Mouse (Mus musculus) fibroblast of lung, adult 2 months (primary cell): ENCODE data around the gene Exosc2.

ENCODE experiments used
- DNase-seq: peaks from one replicate; pipeline ENCODE4 v3.0.0-alpha.2; 2011; ENCODE audit warnings: low read depth

Exosc2 gene

GRCm38 (mm10) chr2:31670551-31671035 is at the start of gene Exosc2:
Exosc2 (plus strand) TSS chr2:31670715.
- peak; percentile 95 for DNase-seq

- no peak for DNase-seq
These were observed 37.0 kb upstream of the Exosc2 start for GRCm38 (mm10) chr2:31633531-31633930.

GRCm38 (mm10) chr2:31635281-31636137 is 35.0 kb upstream of the Exosc2 start:
- DNase-seq: no peak

- DNase-seq: no peak
These were observed 34.3 kb upstream of the Exosc2 start for GRCm38 (mm10) chr2:31636138-31636741.

GRCm38 (mm10) chr2:31636742-31637141 is 33.8 kb upstream of the Exosc2 start:
- DNase-seq: no peak

- DNase-seq: no peak
These were observed 33.2 kb upstream of the Exosc2 start for GRCm38 (mm10) chr2:31637311-31637710.

GRCm38 (mm10) chr2:31637807-31638206 is 32.7 kb upstream of the Exosc2 start:
- no peak for DNase-seq

GRCm38 (mm10) chr2:31638581-31639465 is 31.7 kb upstream of the Exosc2 start:
- DNase-seq: no peak

- no peak for DNase-seq
These were observed 31.1 kb upstream of the Exosc2 start for GRCm38 (mm10) chr2:31639466-31639760.

- DNase-seq: no peak
These were observed 30.5 kb upstream of the Exosc2 start, which contains the start of gene Prdm12 for GRCm38 (mm10) chr2:31639901-31640608. Prdm12 (plus strand) TSS chr2:31640037.

- no peak for DNase-seq
These were observed 29.7 kb upstream of the Exosc2 start for GRCm38 (mm10) chr2:31640609-31641507.

- no peak for DNase-seq
These were observed 29.0 kb upstream of the Exosc2 start for GRCm38 (mm10) chr2:31641508-31641830.

- DNase-seq: no peak
These were observed 28.6 kb upstream of the Exosc2 start for GRCm38 (mm10) chr2:31641929-31642328.

- no peak for DNase-seq
These were observed 16.3 kb upstream of the Exosc2 start for GRCm38 (mm10) chr2:31653971-31654853.

GRCm38 (mm10) chr2:31654854-31655559 is 15.5 kb upstream of the Exosc2 start:
- DNase-seq: no peak

- no peak for DNase-seq
These were observed 14.1 kb upstream of the Exosc2 start for GRCm38 (mm10) chr2:31656374-31656773.

- no peak for DNase-seq
These were observed 7.3 kb upstream of the Exosc2 start for GRCm38 (mm10) chr2:31662939-31663803.

- DNase-seq: no peak
These were observed 6.7 kb upstream of the Exosc2 start for GRCm38 (mm10) chr2:31663804-31664180.
